Mouse (Mus musculus) forebrain, embryonic 12.5 days (tissue): ENCODE measurements around the gene Myo15. TPM values are rescaled to one million over a fixed set of nuclear protein-coding genes. Genes with fewer than 3 reads are reported as not detected.
A peak's percentile ranks its signal among the peaks of the same experiment; 100 is the strongest.
"Not testable (repeated sequence)": the region's sequence is repeated elsewhere in the genome, so short reads cannot be mapped to it uniquely, and the experiment has no call there.

Experiments used
- ATAC-seq: fragments of 200-750 bp; cut with Nextera tagmentation; 2 replicates; pipeline ENCODE4 v1.8.0; 2017; ENCODE audit warnings: moderate TSS enrichment; ENCODE audit not compliant: low FRiP score
- H3K27ac ChIP-seq: fragments of 300-500 bp; sonication (generic); 2 replicates; pipeline ENCODE4 v1.5.1; 2016; ENCODE audit warnings: mild to moderate bottlenecking
- H3K27me3 ChIP-seq: fragments of 300-500 bp; sonication (generic); 2 replicates; pipeline ENCODE4 v1.6.1; 2016; ENCODE audit warnings: mild to moderate bottlenecking
- H3K36me3 ChIP-seq: fragments of 300-500 bp; sonication (generic); replicated peaks from 2 replicates; pipeline ENCODE4 v1.6.1; 2016; ENCODE audit warnings: mild to moderate bottlenecking
- H3K4me1 ChIP-seq: fragments of 300-500 bp; sonication (generic); 2 replicates; pipeline ENCODE4 v1.6.1; 2016
- H3K4me2 ChIP-seq: fragments of 300-500 bp; sonication (generic); 2 replicates; pipeline ENCODE4 v1.6.1; 2016; ENCODE audit warnings: mild to moderate bottlenecking, moderate library complexity
- H3K4me3 ChIP-seq: fragments of 300-500 bp; sonication (generic); replicated peaks from 2 replicates; pipeline ENCODE4 v1.5.1; 2016; ENCODE audit warnings: mild to moderate bottlenecking
- H3K9ac ChIP-seq: fragments of 300-500 bp; sonication (generic); 2 replicates; pipeline ENCODE4 v1.6.1; 2016; ENCODE audit warnings: mild to moderate bottlenecking
- H3K9me3 ChIP-seq: fragments of 300-500 bp; sonication (generic); 2 replicates; pipeline ENCODE4 v1.6.1; 2016
- WGBS: fragments of 180-500 bp; shearing (Covaris S2); methylation state at CpG from one replicate; pipeline ENCODE4 v1.1.7; 2016; 5-methylcytosine and 5-hydroxymethylcytosine counted together
- polyA plus RNA-seq: library from polyadenylated mRNA; unstranded; fragments of >200 nt; fragmentation: Nextera tagmentation; extraction: Ambion mirVana; gene quantifications from 2 replicates; pipeline ENCODE4 v1.2.1, GENCODE M21; 2016

Myo15 gene
- polyA plus RNA-seq, 1 experiment from 2014 or later, result 0.05 TPM

DNA sequence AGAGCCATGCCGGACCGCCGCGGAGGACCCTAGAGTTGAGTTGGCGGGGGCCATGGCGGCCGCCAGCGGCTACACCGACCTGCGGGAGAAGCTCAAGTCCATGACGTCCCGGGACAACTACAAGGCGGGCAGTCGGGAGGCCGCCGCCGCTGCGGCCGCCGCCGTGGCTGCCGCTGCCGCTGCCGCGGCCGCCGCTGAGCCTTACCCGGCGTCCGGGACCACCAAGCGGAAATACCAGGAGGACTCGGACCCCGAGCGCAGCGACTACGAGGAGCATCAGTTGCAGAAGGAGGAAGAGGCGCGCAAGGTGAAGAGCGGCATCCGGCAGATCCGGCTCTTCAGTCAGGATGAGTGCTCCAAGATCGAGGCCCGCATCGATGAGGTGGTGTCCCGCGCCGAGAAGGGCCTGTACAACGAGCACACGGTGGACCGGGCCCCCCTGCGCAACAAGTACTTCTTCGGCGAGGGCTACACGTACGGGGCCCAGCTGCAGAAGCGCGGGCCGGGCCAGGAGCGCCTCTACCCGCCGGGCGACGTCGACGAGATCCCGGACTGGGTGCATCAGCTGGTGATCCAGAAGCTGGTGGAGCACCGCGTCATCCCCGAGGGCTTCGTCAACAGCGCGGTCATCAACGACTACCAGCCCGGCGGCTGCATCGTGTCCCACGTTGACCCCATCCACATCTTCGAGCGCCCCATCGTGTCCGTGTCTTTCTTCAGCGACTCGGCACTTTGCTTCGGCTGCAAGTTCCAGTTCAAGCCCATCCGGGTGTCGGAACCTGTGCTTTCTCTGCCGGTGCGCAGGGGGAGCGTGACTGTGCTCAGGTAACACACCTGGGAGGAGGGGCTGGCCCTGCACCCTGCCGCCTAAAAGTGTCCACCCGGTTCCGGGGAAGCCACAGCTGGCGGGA is 69.5 kb downstream of the Myo15 start:
- WGBS, result under 1% methylated on average over 93 of the region's 93 CpGs
- H3K4me1 ChIP-seq, result peaks cover 52% of the 10 kb centered on the region

DNA sequence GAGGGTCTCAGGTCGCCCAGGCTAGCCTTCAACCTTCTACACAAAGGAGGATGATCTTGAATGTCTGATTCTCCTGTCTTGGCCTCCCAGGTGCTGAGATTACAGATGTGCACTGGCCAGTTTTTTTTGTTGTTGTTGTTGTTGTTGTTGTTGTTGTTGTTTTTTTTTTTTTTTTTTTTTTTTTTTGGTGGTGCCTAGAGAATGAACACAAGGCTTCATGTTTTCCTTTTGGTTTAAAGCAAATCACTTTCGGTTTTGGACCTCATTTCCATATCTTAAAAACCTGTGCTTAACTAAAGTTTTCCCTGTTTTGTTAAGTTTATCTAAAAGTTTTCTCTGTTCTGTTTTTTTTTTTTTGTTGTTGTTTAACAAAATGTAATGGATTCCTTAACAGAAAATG is 70.4 kb downstream of the Myo15 start:
- H3K9me3 ChIP-seq, result no peaks in the 10 kb centered on the region
- H3K4me3 ChIP-seq, result peak overlapping the region; percentile 87
- no peaks in the 10 kb centered on the region for H3K27me3 ChIP-seq
- no peak overlapping the region for H3K27ac ChIP-seq
- H3K9ac ChIP-seq, result peak overlapping the region; percentile 86
- H3K36me3 ChIP-seq, result peaks cover 23% of the 10 kb centered on the region
- 12% methylated on average over 2 of the region's 2 CpGs for WGBS
- peak overlapping the region; percentile 92 for H3K4me2 ChIP-seq
- no peak for ATAC-seq
- peaks cover 58% of the 10 kb centered on the region for H3K4me1 ChIP-seq

More for the DNA sequence above, 69.5 kb downstream of the Myo15 start:
- H3K9ac ChIP-seq, result peak overlapping the region; percentile 86
- H3K4me3 ChIP-seq, result peak overlapping the region; percentile 87
- peak; percentile 22; the same call in 1 of the 2 replicates for ATAC-seq
- peak overlapping the region; percentile 96 for H3K27ac ChIP-seq
- H3K9me3 ChIP-seq, result no peaks in the 10 kb centered on the region
- H3K4me2 ChIP-seq, result peak overlapping the region; percentile 92
- H3K36me3 ChIP-seq, result peaks cover 21% of the 10 kb centered on the region
- H3K27me3 ChIP-seq, result no peaks in the 10 kb centered on the region

- no peaks in the 10 kb centered on the region for H3K9me3 ChIP-seq
- no peaks in the 10 kb centered on the region for H3K27me3 ChIP-seq
- peak overlapping the region; percentile 57 for H3K9ac ChIP-seq
- peaks cover 23% of the 10 kb centered on the region for H3K36me3 ChIP-seq
- H3K4me2 ChIP-seq, result peak overlapping the region; percentile 92
- WGBS, result 15% methylated on average over 4 of the region's 4 CpGs
- H3K27ac ChIP-seq, result no peak overlapping the region
- peaks cover 60% of the 10 kb centered on the region for H3K4me1 ChIP-seq
- peak overlapping the region; percentile 43 for H3K4me3 ChIP-seq
- no peak for ATAC-seq
Measured at GRCm38 (mm10) chr11:60540002-60540610, 71.0 kb downstream of the Myo15 start.

GRCm38 (mm10) chr11:60540761-60541160 is 71.6 kb downstream of the Myo15 start:
- H3K4me2 ChIP-seq, result peak overlapping the region; percentile 92
- no peaks in the 10 kb centered on the region for H3K9me3 ChIP-seq
- H3K27me3 ChIP-seq, result no peaks in the 10 kb centered on the region
- no peak for ATAC-seq
- peaks cover 58% of the 10 kb centered on the region for H3K4me1 ChIP-seq
- H3K9ac ChIP-seq, result peak overlapping the region; percentile 57
- H3K36me3 ChIP-seq, result peaks cover 25% of the 10 kb centered on the region
- no peak overlapping the region for H3K27ac ChIP-seq
- WGBS, result 74% methylated on average over 2 of the region's 2 CpGs
- H3K4me3 ChIP-seq, result peak overlapping the region; percentile 43

- no peak for ATAC-seq
Measured at GRCm38 (mm10) chr11:60541831-60542230, 72.7 kb downstream of the Myo15 start.

GRCm38 (mm10) chr11:60543211-60543610 is 74.1 kb downstream of the Myo15 start:
- peaks cover 36% of the 10 kb centered on the region for H3K36me3 ChIP-seq
- not testable (repeated sequence) for H3K27ac ChIP-seq, H3K9ac ChIP-seq, H3K4me3 ChIP-seq, H3K27me3 ChIP-seq, H3K9me3 ChIP-seq, H3K4me2 ChIP-seq, ATAC-seq
- 89% methylated on average over 4 of the region's 5 CpGs for WGBS
- H3K4me1 ChIP-seq, result peaks cover 50% of the 10 kb centered on the region

More at GRCm38 (mm10) chr11:60541831-60542230, 72.7 kb downstream of the Myo15 start:
- no peak overlapping the region for H3K9ac ChIP-seq
- H3K4me1 ChIP-seq, result peaks cover 50% of the 10 kb centered on the region
- H3K27me3 ChIP-seq, result no peaks in the 10 kb centered on the region
- H3K36me3 ChIP-seq, result peaks cover 25% of the 10 kb centered on the region
- H3K4me3 ChIP-seq, result no peak overlapping the region
- no peaks in the 10 kb centered on the region for H3K9me3 ChIP-seq
- no peak overlapping the region for H3K27ac ChIP-seq
- WGBS, result 85% methylated on average over 6 of the region's 6 CpGs
- no peak overlapping the region for H3K4me2 ChIP-seq

GRCm38 (mm10) chr11:60545433-60545832 is 76.3 kb downstream of the Myo15 start:
- no peak overlapping the region for H3K27ac ChIP-seq
- peaks cover 38% of the 10 kb centered on the region for H3K4me1 ChIP-seq
- 90% methylated on average over 4 of the region's 4 CpGs for WGBS
- H3K27me3 ChIP-seq, result no peaks in the 10 kb centered on the region
- no peak overlapping the region for H3K4me3 ChIP-seq
- H3K36me3 ChIP-seq, result peaks cover 54% of the 10 kb centered on the region
- H3K4me2 ChIP-seq, result no peak overlapping the region
- ATAC-seq, result no peak
- no peaks in the 10 kb centered on the region for H3K9me3 ChIP-seq
- no peak overlapping the region for H3K9ac ChIP-seq

DNA sequence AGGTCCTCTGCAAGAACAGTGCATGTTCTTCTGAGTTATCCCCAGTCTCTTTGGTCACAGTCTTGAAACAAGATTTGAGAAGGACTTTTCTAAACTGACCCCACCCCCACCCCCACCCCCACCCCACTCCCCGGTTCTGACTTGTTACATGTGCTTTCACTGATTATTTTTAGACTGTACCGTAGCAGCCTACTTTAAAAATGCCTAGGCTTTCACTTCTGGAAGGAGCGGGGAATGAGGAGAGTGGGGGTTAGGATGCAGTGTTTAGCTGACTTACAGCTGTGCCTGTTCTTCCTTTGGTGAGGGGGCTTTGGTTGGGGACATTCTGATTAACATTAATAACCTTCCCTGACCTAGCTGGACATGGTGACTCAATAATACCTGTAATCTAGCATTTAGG is 79.0 kb downstream of the Myo15 start:
- no peaks in the 10 kb centered on the region for H3K27me3 ChIP-seq
- no peak overlapping the region for H3K4me2 ChIP-seq
- no peak overlapping the region for H3K27ac ChIP-seq
- H3K36me3 ChIP-seq, result peaks cover 67% of the 10 kb centered on the region
- ATAC-seq, result no peak
- no peak overlapping the region for H3K9ac ChIP-seq
- no peaks in the 10 kb centered on the region for H3K9me3 ChIP-seq
- H3K4me1 ChIP-seq, result peaks cover 13% of the 10 kb centered on the region
- WGBS, result 90% methylated on average over 3 of the region's 3 CpGs
- no peak overlapping the region for H3K4me3 ChIP-seq

GRCm38 (mm10) chr11:60553091-60553490 is 84.0 kb downstream of the Myo15 start:
- H3K36me3 ChIP-seq, result peaks cover 93% of the 10 kb centered on the region
- H3K4me2 ChIP-seq, result no peak overlapping the region

DNA sequence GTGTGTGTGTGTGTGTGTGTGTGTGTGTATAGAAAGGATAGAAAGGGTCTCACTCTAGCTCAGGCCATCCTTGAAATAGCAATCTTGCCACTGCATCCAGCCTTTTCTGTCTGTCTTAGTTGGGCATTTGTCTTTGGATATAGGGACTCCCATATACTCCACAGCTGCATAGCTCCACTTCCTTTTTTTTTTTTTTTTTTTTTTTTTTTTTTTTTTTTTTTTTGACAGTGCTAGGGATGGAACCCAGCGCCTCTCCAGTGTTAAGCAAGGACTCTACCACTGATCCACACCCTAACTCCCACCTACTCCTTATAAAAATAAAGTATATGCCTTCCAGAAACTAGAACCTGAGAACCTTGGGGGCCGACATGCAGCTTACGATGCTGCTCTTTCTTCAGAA is 88.5 kb downstream of the Myo15 start:
- no peaks in the 10 kb centered on the region for H3K4me1 ChIP-seq
- no peak overlapping the region for H3K9ac ChIP-seq
- no peaks in the 10 kb centered on the region for H3K9me3 ChIP-seq
- H3K4me3 ChIP-seq, result no peak overlapping the region
- no peak overlapping the region for H3K27ac ChIP-seq
- no peak for ATAC-seq
- H3K36me3 ChIP-seq, result peaks cover 57% of the 10 kb centered on the region
- H3K27me3 ChIP-seq, result no peaks in the 10 kb centered on the region
- WGBS, result 92% methylated on average over 3 of the region's 3 CpGs
- H3K4me2 ChIP-seq, result no peak overlapping the region

More at GRCm38 (mm10) chr11:60553091-60553490, 84.0 kb downstream of the Myo15 start:
- Histone ChIP-seq H3K27me3 (no peaks in the 10 kb centered on the region), H3K9ac (no peak overlapping the region), H3K27ac (no peak overlapping the region), H3K4me3 (no peak overlapping the region), H3K9me3 (no peaks in the 10 kb centered on the region), H3K4me1 (no peaks in the 10 kb centered on the region)
- ATAC-seq, result no peak

- ATAC-seq, result 0 out of 2 replicates have a peak, but pooled peaks have one; percentile 39
- Histone ChIP-seq H3K4me3 (no peak overlapping the region), H3K36me3 (peaks cover 40% of the 10 kb centered on the region), H3K4me1 (no peaks in the 10 kb centered on the region), H3K27me3 (no peaks in the 10 kb centered on the region), H3K4me2 (no peak overlapping the region), H3K9me3 (no peaks in the 10 kb centered on the region), H3K27ac (no peak overlapping the region), H3K9ac (no peak overlapping the region)
- WGBS, result 6% methylated on average over 3 of the region's 3 CpGs
Measured at GRCm38 (mm10) chr11:60559342-60559741, 90.2 kb downstream of the Myo15 start.

DNA sequence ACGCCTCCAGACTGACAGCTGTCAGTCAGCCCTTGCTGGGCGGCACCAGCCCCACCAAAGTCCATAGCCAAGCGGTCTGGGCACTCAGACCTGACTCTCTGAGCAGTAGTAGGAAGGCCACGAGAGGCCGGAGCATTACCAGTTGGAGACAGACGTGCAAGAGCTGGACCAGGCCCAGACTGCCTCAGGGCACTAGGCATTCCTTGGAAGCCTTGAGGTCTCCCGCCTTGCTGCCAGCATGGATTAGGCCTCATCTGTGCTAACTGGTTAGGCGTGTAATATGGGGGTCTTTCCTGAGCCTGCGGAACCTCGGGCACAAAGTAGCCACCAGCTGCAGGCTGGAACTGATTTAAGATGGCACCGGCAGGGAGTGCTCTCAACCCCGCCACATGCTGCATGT is 104.9 kb downstream of the Myo15 start:
- H3K9me3 ChIP-seq, H3K36me3 ChIP-seq, H3K9ac ChIP-seq, H3K4me3 ChIP-seq, ATAC-seq, H3K27ac ChIP-seq, H3K4me1 ChIP-seq, H3K27me3 ChIP-seq, H3K4me2 ChIP-seq: not testable (repeated sequence)
- WGBS, result 87% methylated on average over 10 of the region's 12 CpGs
